In the genomic region with DNA sequence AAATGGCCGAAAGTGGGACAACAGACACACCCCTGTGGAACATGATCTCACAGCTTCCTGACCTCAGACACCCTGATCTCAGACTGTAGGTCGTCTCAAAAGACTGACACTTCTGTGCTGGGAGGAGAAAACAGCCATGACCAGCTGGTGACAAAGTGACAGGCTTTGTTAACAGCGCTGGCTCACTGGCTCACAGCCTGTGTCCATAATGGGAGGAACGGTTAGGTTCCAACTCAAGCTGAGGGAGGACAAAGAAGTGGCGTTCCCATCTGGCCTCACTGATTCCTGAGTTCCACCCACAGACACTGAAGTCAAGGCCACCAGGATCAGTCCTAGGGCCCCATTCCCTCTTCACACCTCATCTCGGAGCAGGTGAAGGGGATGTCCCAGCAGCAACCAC, we compare ENCODE assay signal across 15 mouse cellular contexts.
A peak's percentile ranks its signal among the peaks of the same experiment; 100 is the strongest.
DNase-seq lines count a peak whose midpoint lies in the region; ATAC-seq and TF ChIP-seq lines count a peak whose summit lies in the region.
"Had no signal": no experiment of that assay in that cellular context is flagged by ENCODE, and none has a peak within 500 bp of the region (broad histone marks: within the 10 kb centered on the region; RNA-seq: fewer than 3 reads in every experiment).

No protein-coding gene starts in this region.

- H3K9ac ChIP-seq in hindbrain, embryonic 14.5 days = no peak overlapping the region
- H3K9ac ChIP-seq: intestine, embryonic 15.5 days had no signal

- H3K27ac ChIP-seq in hindbrain, embryonic 10.5 days = peak overlapping the region; percentile 76
- no peak overlapping the region for H3K27ac ChIP-seq in hindbrain, embryonic 14.5 days
- no peak overlapping the region for H3K27ac ChIP-seq in layer of hippocampus, adult 2 months
- H3K27ac ChIP-seq in thymus, adult 2 months (ENCODE audit: control insufficient read depth, insufficient read depth, low read length) = no peak overlapping the region
- H3K27ac ChIP-seq: heart, embryonic 10.5 days; intestine, embryonic 15.5 days had no signal

- H3K4me3 ChIP-seq in hindbrain, embryonic 10.5 days = no peak overlapping the region
- no peak overlapping the region for H3K4me3 ChIP-seq in hindbrain, embryonic 14.5 days (replicated peaks; ENCODE audit: low read length)
- no peak overlapping the region for H3K4me3 ChIP-seq in layer of hippocampus, adult 2 months
- no peak overlapping the region for H3K4me3 ChIP-seq in thymus, adult 2 months (ENCODE audit: control insufficient read depth, insufficient read depth, low read length)
- H3K4me3 ChIP-seq: erythroblast, embryonic 14.5 days; heart, embryonic 10.5 days; intestine, embryonic 15.5 days; limb, embryonic 10.5 days had no signal

- H3K4me2 ChIP-seq in hindbrain, embryonic 14.5 days (replicated peaks) = no peak overlapping the region
- H3K4me2 ChIP-seq: intestine, embryonic 15.5 days; midbrain, embryonic 11.5 days had no signal

- WGBS in hindbrain, embryonic 10.5 days = 20% methylated on average over 6 of the region's 6 CpGs
- 13% methylated on average over 6 of the region's 6 CpGs for WGBS in hindbrain, embryonic 14.5 days
- WGBS in thymus, adult 2 months = 73% methylated on average over 6 of the region's 6 CpGs

- H3K4me1 ChIP-seq in hindbrain, embryonic 10.5 days (replicated peaks) = peaks cover 62% of the 10 kb centered on the region
- H3K4me1 ChIP-seq in hindbrain, embryonic 14.5 days (replicated peaks; ENCODE audit: control insufficient read depth, insufficient read depth, low read length) = 0 out of 2 replicates have a peak, but pooled peaks cover 5% of the 10 kb centered on the region
- H3K4me1 ChIP-seq in thymus, adult 2 months (replicated peaks; ENCODE audit: control insufficient read depth, insufficient read depth, low read length) = no peaks in the 10 kb centered on the region
- H3K4me1 ChIP-seq: intestine, embryonic 15.5 days had no signal

- ATAC-seq in hindbrain, embryonic 14.5 days (ENCODE audit: low FRiP score) = no peak
- ATAC-seq: intestine, embryonic 15.5 days had no signal

- H3K36me3 ChIP-seq in hindbrain, embryonic 10.5 days = no peaks in the 10 kb centered on the region
- H3K36me3 ChIP-seq in hindbrain, embryonic 14.5 days (replicated peaks; ENCODE audit: control insufficient read depth, insufficient read depth) = no peaks in the 10 kb centered on the region
- no peaks in the 10 kb centered on the region for H3K36me3 ChIP-seq in thymus, adult 2 months (ENCODE audit: control insufficient read depth, insufficient read depth, low read length)
- H3K36me3 ChIP-seq: heart, embryonic 10.5 days; intestine, embryonic 15.5 days; limb, embryonic 10.5 days had no signal

- H3K9me3 ChIP-seq in hindbrain, embryonic 10.5 days = no peaks in the 10 kb centered on the region
- H3K9me3 ChIP-seq in hindbrain, embryonic 14.5 days (ENCODE audit: control insufficient read depth, low read length) = no peaks in the 10 kb centered on the region
- H3K9me3 ChIP-seq: heart, embryonic 10.5 days; intestine, embryonic 15.5 days; limb, embryonic 10.5 days had no signal

- no peak for TF ChIP-seq CTCF in layer of hippocampus, adult 2 months (conservative IDR thresholded peaks at IDR 0.05)
- no peak for TF ChIP-seq CTCF in thymus, adult 2 months (IDR thresholded peaks at IDR 0.05; ENCODE audit: borderline replicate concordance, control insufficient read depth, extremely low read depth, insufficient read depth, low read length, poor library complexity)

- TF ChIP-seq POLR2A in thymus, adult 2 months (IDR thresholded peaks at IDR 0.05; ENCODE audit: control insufficient read depth, extremely low read depth, insufficient read depth, low read length, poor library complexity) = no peak

- DNase-seq in hindbrain, embryonic 10.5 days (ENCODE audit: low spot score) = peak; percentile 59
- no peak for DNase-seq in hindbrain, embryonic 14.5 days (ENCODE audit: low spot score)
- peak; percentile 60 for DNase-seq in Muller cell, postnatal 12 days (ENCODE audit: inconsistent ontology term)
- peak; percentile 47 for DNase-seq in cerebellum, adult 11 months
- peak; percentile 31 for DNase-seq in embryo, embryonic 11 days
- DNase-seq in layer of hippocampus, postnatal 14 days (ENCODE audit: low spot score in 2 of 2) = no peak
- DNase-seq in layer of hippocampus, adult 2 months (ENCODE audit: low spot score in 2 of 2) = no peak
- no peak for DNase-seq in thymus, adult 2 months
- DNase-seq: adrenal gland, adult 8-10 months; right cerebral cortex, postnatal 14 days had no signal

- H3K27me3 ChIP-seq in hindbrain, embryonic 10.5 days (ENCODE audit: insufficient read depth, poor library complexity, severe bottlenecking) = peaks cover 40% of the 10 kb centered on the region
- no peaks in the 10 kb centered on the region for H3K27me3 ChIP-seq in hindbrain, embryonic 14.5 days (ENCODE audit: control insufficient read depth, insufficient read depth, low read length)
- no peaks in the 10 kb centered on the region for H3K27me3 ChIP-seq in thymus, adult 2 months (ENCODE audit: control insufficient read depth, insufficient read depth, low read length)
- H3K27me3 ChIP-seq: intestine, embryonic 15.5 days had no signal

Comparison
In these comparisons a context has a peak if more than half of its experiments do, and no peak if none do; other contexts are left out.
1. DNase-seq: peak in hindbrain, embryonic 10.5 days (single experiment), Muller cell, postnatal 12 days (single experiment), cerebellum, adult 11 months (single experiment) and embryo, embryonic 11 days (single experiment); none in hindbrain, embryonic 14.5 days (single experiment), layer of hippocampus, postnatal 14 days (0 of 2), layer of hippocampus, adult 2 months (0 of 2) and thymus, adult 2 months (single experiment).